ENCODE assay signal across 22 mouse cellular contexts in genomic region chr17:88143378-88143943, GRCm38 (mm10).
"Had no signal": no experiment of that assay in that cellular context is flagged by ENCODE, and none has a peak within 500 bp of the region (broad histone marks: within the 10 kb centered on the region; RNA-seq: fewer than 3 reads in every experiment).

No protein-coding gene starts in this region.

- ATAC-seq: hindbrain, embryonic 16.5 days; inflammation-experienced regulatory T-cells, adult 6 months; intestine, embryonic 16.5 days had no signal

- H3K27ac ChIP-seq: gastrocnemius, adult 2 months; heart, embryonic 10.5 days; hindbrain, embryonic 10.5 days; hindbrain, embryonic 12.5 days; hindbrain, embryonic 14.5 days; kidney, embryonic 15.5 days; kidney, postnatal 0 days; left cerebral cortex, adult 2 months had no signal

- DNase-seq: gastrocnemius, adult 2 months; gastrocnemius, postnatal 10 days; gastrocnemius, postnatal 25 days; heart, adult 18-20 months; heart, postnatal 10 days; heart, postnatal 4 days; kidney, adult 11 months; kidney, adult 2 months; kidney, adult 9 months; kidney, postnatal 14 days; kidney, postnatal 36 days had no signal

- H3K9ac ChIP-seq: heart, embryonic 12.5 days; hindbrain, embryonic 12.5 days; hindbrain, embryonic 14.5 days; kidney, embryonic 15.5 days had no signal

- H3K4me1 ChIP-seq: heart, embryonic 10.5 days; heart, embryonic 12.5 days; hindbrain, embryonic 10.5 days; hindbrain, embryonic 12.5 days; kidney, embryonic 15.5 days had no signal

- H3K4me2 ChIP-seq: heart, embryonic 12.5 days; hindbrain, embryonic 12.5 days; hindbrain, embryonic 14.5 days; kidney, embryonic 15.5 days had no signal

- H3K36me3 ChIP-seq: heart, embryonic 10.5 days; heart, embryonic 12.5 days; hindbrain, embryonic 10.5 days; hindbrain, embryonic 12.5 days; kidney, embryonic 15.5 days had no signal

- H3K27me3 ChIP-seq: heart, embryonic 12.5 days; hindbrain, embryonic 12.5 days; kidney, embryonic 15.5 days had no signal

- H3K9me3 ChIP-seq: heart, embryonic 10.5 days; hindbrain, embryonic 10.5 days; hindbrain, embryonic 12.5 days; kidney, embryonic 15.5 days had no signal

- H3K4me3 ChIP-seq: gastrocnemius, adult 2 months; heart, embryonic 10.5 days; heart, embryonic 12.5 days; hindbrain, embryonic 10.5 days; hindbrain, embryonic 12.5 days; kidney, embryonic 15.5 days; left cerebral cortex, adult 2 months had no signal
